Mouse (Mus musculus) small intestine, adult 2 months (tissue): ENCODE measurements around the gene Dlg1. TPM values are rescaled to one million over a fixed set of nuclear protein-coding genes. Genes with fewer than 3 reads are reported as not detected.

ENCODE experiments used
- H3K27ac ChIP-seq: fragments of 200-500 bp; 2 replicates; pipeline ENCODE4 v1.5.1; 2012; ENCODE audit warnings: low read depth, low read length, control low read depth, inconsistent platforms; ENCODE audit not compliant: insufficient read depth
- H3K27me3 ChIP-seq: fragments of 200-500 bp; 2 replicates; pipeline ENCODE4 v1.6.1; 2012; ENCODE audit warnings: mild to moderate bottlenecking, moderate library complexity, low read length, inconsistent platforms; ENCODE audit not compliant: control insufficient read depth, insufficient read depth
- H3K36me3 ChIP-seq: fragments of 200-500 bp; 2 replicates; pipeline ENCODE4 v1.6.1; 2012; ENCODE audit warnings: mild to moderate bottlenecking, low read length, control low read depth, inconsistent platforms; ENCODE audit not compliant: control insufficient read depth, insufficient read depth
- H3K4me1 ChIP-seq: fragments of 200-500 bp; 2 replicates; pipeline ENCODE4 v1.6.1; 2012; ENCODE audit warnings: low read length, inconsistent platforms, mixed read lengths; ENCODE audit not compliant: control insufficient read depth, insufficient read depth, insufficient read length
- H3K4me3 ChIP-seq: fragments of 200-500 bp; 2 replicates; pipeline ENCODE4 v1.5.1; 2012; ENCODE audit warnings: low read depth, mild to moderate bottlenecking, control low read depth, inconsistent platforms, low read length, moderate library complexity
- CTCF ChIP-seq: fragments of 200-500 bp; IDR thresholded peaks from 2 replicates; pipeline ENCODE4 v1.5.1; 2012; ENCODE audit warnings: low read depth, mild to moderate bottlenecking, control low read depth, inconsistent platforms, low read length, moderate library complexity, mixed read lengths; ENCODE audit not compliant: insufficient replicate concordance, insufficient read length; ENCODE audit errors: extremely low read depth
- POLR2A ChIP-seq: fragments of 200-500 bp; IDR thresholded peaks from 2 replicates; pipeline ENCODE4 v1.6.1; 2012; ENCODE audit warnings: low read depth, mild to moderate bottlenecking, control low read depth, inconsistent platforms, low read length, moderate library complexity
- WGBS: fragments of 180-500 bp; shearing (Covaris S2); methylation state at CpG from one replicate; pipeline ENCODE4 v1.1.7; 2018; 5-methylcytosine and 5-hydroxymethylcytosine counted together
- polyA plus RNA-seq: library from polyadenylated mRNA; depleted of rRNA; stranded (reverse); fragments of >200 nt; gene quantifications from 2 replicates; pipeline ENCODE4 v1.2.3, GENCODE M21; 2012; rRNA removed

Gene Dlg1
- polyA plus RNA-seq, 1 experiment, result 7.0 TPM

DNA sequence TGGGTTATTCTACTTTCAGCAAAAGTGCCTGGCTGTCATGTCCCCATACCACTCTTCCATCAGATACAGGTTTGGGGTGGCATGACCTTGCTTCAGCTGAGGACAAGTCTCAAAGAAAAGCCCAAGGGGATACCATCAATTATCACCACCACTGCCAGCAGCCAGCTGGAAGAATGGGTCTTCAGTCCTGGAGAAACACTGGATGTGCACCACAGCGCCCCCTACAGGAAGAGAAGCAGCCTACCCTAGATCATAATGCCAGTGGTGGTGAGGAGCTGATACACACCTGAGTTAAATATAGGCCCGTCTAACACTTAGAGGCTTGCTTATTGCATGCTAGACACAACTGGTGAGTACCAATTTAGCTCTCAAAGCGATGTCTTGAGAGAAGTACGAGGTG lies 242.1 kb downstream of the Dlg1 start:
- Histone ChIP-seq H3K4me3 (no peak overlapping the region), H3K27ac (no peak overlapping the region), H3K4me1 (peaks cover 10% of the 10 kb centered on the region), H3K36me3 (no peaks in the 10 kb centered on the region), H3K27me3 (no peaks in the 10 kb centered on the region)
- no peak for TF ChIP-seq POLR2A
- peak; percentile 44; the same call in 1 of the 2 replicates for TF ChIP-seq CTCF
- 79% methylated on average over 4 of the region's 4 CpGs for WGBS

GRCm38 (mm10) chr16:31905891-31906825 lies 242.9 kb downstream of the Dlg1 start:
- Histone ChIP-seq H3K27me3 (no peaks in the 10 kb centered on the region), H3K27ac (no peak overlapping the region), H3K4me3 (no peak overlapping the region), H3K4me1 (peaks cover 10% of the 10 kb centered on the region), H3K36me3 (no peaks in the 10 kb centered on the region)
- no peak for TF ChIP-seq CTCF
- WGBS, result 18% methylated on average over 20 of the region's 20 CpGs

- Histone ChIP-seq H3K4me1 (peaks cover 10% of the 10 kb centered on the region), H3K36me3 (no peaks in the 10 kb centered on the region), H3K27ac (no peak overlapping the region), H3K27me3 (no peaks in the 10 kb centered on the region), H3K4me3 (no peak overlapping the region)
- no peak for TF ChIP-seq CTCF
- no peak for TF ChIP-seq POLR2A
- WGBS, result 6% methylated on average over 9 of the region's 9 CpGs
Observed at GRCm38 (mm10) chr16:31906896-31907295, 243.7 kb downstream of the Dlg1 start.

DNA sequence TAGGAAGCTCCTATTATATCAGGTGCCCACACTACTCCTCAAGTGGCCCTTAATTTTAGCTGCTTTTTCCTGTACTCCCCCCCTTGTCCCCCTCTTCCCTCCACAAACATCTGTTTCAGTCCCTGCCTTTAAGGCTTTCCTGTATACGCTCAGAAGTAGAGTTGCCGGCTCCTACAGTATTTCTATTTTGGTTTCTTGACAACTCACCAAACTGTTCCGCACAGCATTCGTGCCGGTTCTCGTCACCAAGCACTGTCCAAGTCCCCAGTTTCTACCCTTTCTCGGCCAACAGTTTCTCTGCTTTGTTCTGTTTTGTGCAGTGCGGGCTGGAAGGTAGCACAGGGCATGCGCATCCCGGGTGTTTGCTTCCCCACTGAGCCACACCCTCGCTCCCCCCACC lies 245.7 kb downstream of the Dlg1 start:
- Histone ChIP-seq H3K27ac (no peak overlapping the region), H3K36me3 (no peaks in the 10 kb centered on the region), H3K4me1 (peaks cover 10% of the 10 kb centered on the region), H3K4me3 (no peak overlapping the region), H3K27me3 (no peaks in the 10 kb centered on the region)
- 61% methylated on average over 11 of the region's 11 CpGs for WGBS
- TF ChIP-seq CTCF (no peak), POLR2A (no peak)

GRCm38 (mm10) chr16:31910281-31910847 lies 247.1 kb downstream of the Dlg1 start:
- H3K4me3 ChIP-seq, result no peak overlapping the region
- 33% methylated on average over 10 of the region's 10 CpGs for WGBS

GRCm38 (mm10) chr16:31917776-31918175 lies 254.5 kb downstream of the Dlg1 start:
- Histone ChIP-seq H3K36me3 (no peaks in the 10 kb centered on the region), H3K27me3 (no peaks in the 10 kb centered on the region), H3K4me3 (no peak overlapping the region; the same call in 1 of the 2 replicates), H3K4me1 (peaks cover 3% of the 10 kb centered on the region; the same call in 1 of the 2 replicates), H3K27ac (no peak overlapping the region)
- 26% methylated on average over 11 of the region's 11 CpGs for WGBS
- TF ChIP-seq POLR2A (no peak), CTCF (no peak)

More at GRCm38 (mm10) chr16:31910281-31910847, 247.1 kb downstream of the Dlg1 start:
- H3K27me3 ChIP-seq, result no peaks in the 10 kb centered on the region
- no peaks in the 10 kb centered on the region for H3K36me3 ChIP-seq
- peaks cover 10% of the 10 kb centered on the region for H3K4me1 ChIP-seq
- H3K27ac ChIP-seq, result no peak overlapping the region
- TF ChIP-seq CTCF, result no peak
- no peak for TF ChIP-seq POLR2A

DNA sequence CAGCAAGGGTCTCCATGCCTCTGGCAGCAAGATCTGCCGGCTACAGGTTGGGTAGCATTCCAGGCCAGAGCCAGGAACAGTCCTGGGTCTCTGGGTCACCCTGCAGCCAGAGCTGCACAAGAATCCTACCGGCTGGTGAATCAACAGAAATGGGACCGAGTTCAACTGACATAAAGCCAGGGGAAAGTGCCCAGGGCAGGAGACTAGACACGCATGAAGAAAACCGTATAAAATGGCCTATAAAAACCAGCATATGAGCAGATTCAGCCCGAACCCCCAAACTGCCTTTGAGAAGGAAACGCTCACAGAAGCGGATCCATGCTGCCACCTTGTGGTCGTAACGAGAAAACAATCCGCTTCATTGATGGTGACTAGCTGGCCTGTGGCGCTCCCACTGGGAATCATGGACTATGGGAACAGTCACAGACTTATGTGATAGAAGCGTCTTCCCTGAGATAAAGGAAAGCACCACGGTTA lies 255.0 kb downstream of the Dlg1 start:
- WGBS, result 3% methylated on average over 14 of the region's 14 CpGs
- TF ChIP-seq POLR2A, result no peak
- TF ChIP-seq CTCF, result peak; percentile 89; the same call in 1 of the 2 replicates
- Histone ChIP-seq H3K4me3 (peak overlapping the region; percentile 19; the same call in 1 of the 2 replicates), H3K36me3 (no peaks in the 10 kb centered on the region), H3K27ac (no peak overlapping the region), H3K27me3 (no peaks in the 10 kb centered on the region), H3K4me1 (peaks cover 3% of the 10 kb centered on the region; the same call in 1 of the 2 replicates)

- H3K4me3 ChIP-seq, result no peak overlapping the region
- WGBS, result 44% methylated on average over 6 of the region's 6 CpGs
- no peaks in the 10 kb centered on the region for H3K27me3 ChIP-seq
- no peaks in the 10 kb centered on the region for H3K4me1 ChIP-seq
- no peak overlapping the region for H3K27ac ChIP-seq
- TF ChIP-seq CTCF (no peak), POLR2A (no peak)
- H3K36me3 ChIP-seq, result no peaks in the 10 kb centered on the region
Observed at GRCm38 (mm10) chr16:31924368-31924767, 261.1 kb downstream of the Dlg1 start.

Other genes with a start within 250 kb of the Dlg1 start
- gene Bdh1, start 241.2 kb upstream of the Dlg1 start, polyA plus RNA-seq, result 51.0 and 83.3 TPM in 2 replicates
- 0.05 TPM in 1 of 2 replicates, not detected in the other for gene Meltf, start 215.4 kb downstream of the Dlg1 start, polyA plus RNA-seq